Mouse (Mus musculus) thymus, adult 2 months (tissue): ENCODE data around the gene Tmtc1. TPM values are rescaled to one million over a fixed set of nuclear protein-coding genes. Genes with fewer than 3 reads are reported as not detected.

Experiments used
- DNase-seq: peaks from one replicate; pipeline ENCODE4 v3.0.0; 2021
- H3K27ac ChIP-seq: fragments of 200-500 bp; 2 replicates; pipeline ENCODE4 v1.5.1; 2012; ENCODE audit warnings: low read length, control low read depth; ENCODE audit not compliant: control insufficient read depth, insufficient read depth
- H3K27me3 ChIP-seq: fragments of 200-500 bp; 2 replicates; pipeline ENCODE4 v1.6.1; 2012; ENCODE audit warnings: mild to moderate bottlenecking, low read length, moderate library complexity, mixed read lengths; ENCODE audit not compliant: control insufficient read depth, insufficient read depth
- H3K36me3 ChIP-seq: fragments of 200-500 bp; 2 replicates; pipeline ENCODE4 v1.6.1; 2012; ENCODE audit warnings: mild to moderate bottlenecking, low read length, moderate library complexity; ENCODE audit not compliant: control insufficient read depth, insufficient read depth
- H3K4me1 ChIP-seq: fragments of 200-500 bp; replicated peaks from 2 replicates; pipeline ENCODE4 v1.6.1; 2012; ENCODE audit warnings: low read length; ENCODE audit not compliant: control insufficient read depth, insufficient read depth
- H3K4me3 ChIP-seq: fragments of 200-500 bp; 2 replicates; pipeline ENCODE4 v1.5.1; 2012; ENCODE audit warnings: mild to moderate bottlenecking, low read length, control low read depth, moderate library complexity; ENCODE audit not compliant: control insufficient read depth, insufficient read depth
- CTCF ChIP-seq: fragments of 200-500 bp; IDR thresholded peaks from 2 replicates; pipeline ENCODE4 v1.5.1; 2012; ENCODE audit warnings: mild to moderate bottlenecking, control low read depth, low read length, moderate library complexity, borderline replicate concordance; ENCODE audit not compliant: control insufficient read depth, poor library complexity, insufficient read depth; ENCODE audit errors: extremely low read depth
- POLR2A ChIP-seq: fragments of 200-500 bp; IDR thresholded peaks from 2 replicates; pipeline ENCODE4 v1.6.1; 2012; ENCODE audit warnings: mild to moderate bottlenecking, low read length, control low read depth, moderate library complexity; ENCODE audit not compliant: control insufficient read depth, poor library complexity, insufficient read depth; ENCODE audit errors: extremely low read depth
- WGBS: fragments of 180-500 bp; shearing (Covaris S2); methylation state at CpG from one replicate; pipeline ENCODE4 v1.1.7; 2018; 5-methylcytosine and 5-hydroxymethylcytosine counted together
- polyA plus RNA-seq: library from polyadenylated mRNA; depleted of rRNA; stranded (reverse); fragments of >200 nt; gene quantifications from 2 replicates; pipeline ENCODE4 v1.2.3, GENCODE M21; 2012

Tmtc1 gene
- polyA plus RNA-seq, 1 experiment: 6.4 TPM

- WGBS: 98% methylated on average over 16 of the region's 16 CpGs
- no peaks in the 10 kb centered on the region for H3K27me3 ChIP-seq
- H3K4me3 ChIP-seq: no peak overlapping the region
- DNase-seq: no peak
- H3K27ac ChIP-seq: no peak overlapping the region
- TF ChIP-seq POLR2A: no peak
- no peak for TF ChIP-seq CTCF
- no peaks in the 10 kb centered on the region for H3K4me1 ChIP-seq
- H3K36me3 ChIP-seq: no peaks in the 10 kb centered on the region
Measured at GRCm38 (mm10) chr6:148354151-148354508, 90.1 kb downstream of the Tmtc1 start.

- 20% methylated on average over 3 of the region's 3 CpGs for WGBS
- Histone ChIP-seq H3K36me3 (no peaks in the 10 kb centered on the region), H3K4me1 (no peaks in the 10 kb centered on the region), H3K4me3 (no peak overlapping the region), H3K27ac (no peak overlapping the region), H3K27me3 (no peaks in the 10 kb centered on the region)
- TF ChIP-seq CTCF (no peak), POLR2A (no peak)
- no peak for DNase-seq
Measured at GRCm38 (mm10) chr6:148345001-148345400, 99.2 kb downstream of the Tmtc1 start.

- H3K4me1 ChIP-seq: no peaks in the 10 kb centered on the region
- WGBS: 45% methylated on average over 2 of the region's 2 CpGs
- no peaks in the 10 kb centered on the region for H3K36me3 ChIP-seq
- DNase-seq: no peak
- no peak for TF ChIP-seq POLR2A
- no peak for TF ChIP-seq CTCF
- H3K27me3 ChIP-seq: no peaks in the 10 kb centered on the region
- H3K4me3 ChIP-seq: no peak overlapping the region
- H3K27ac ChIP-seq: no peak overlapping the region
Measured at GRCm38 (mm10) chr6:148342191-148342590, 102.0 kb downstream of the Tmtc1 start.

GRCm38 (mm10) chr6:148341765-148342164, 102.4 kb downstream of the Tmtc1 start:
- Histone ChIP-seq H3K27me3 (no peaks in the 10 kb centered on the region), H3K4me3 (no peak overlapping the region), H3K27ac (no peak overlapping the region), H3K36me3 (no peaks in the 10 kb centered on the region), H3K4me1 (no peaks in the 10 kb centered on the region)
- TF ChIP-seq POLR2A: no peak
- no peak for TF ChIP-seq CTCF
- no peak for DNase-seq
- WGBS: 5% methylated on average over 2 of the region's 2 CpGs

GRCm38 (mm10) chr6:148338326-148338957, 105.7 kb downstream of the Tmtc1 start:
- H3K27ac ChIP-seq: no peak overlapping the region
- 92% methylated on average over 3 of the region's 3 CpGs for WGBS
- no peaks in the 10 kb centered on the region for H3K4me1 ChIP-seq
- TF ChIP-seq CTCF: no peak
- TF ChIP-seq POLR2A: no peak
- DNase-seq: no peak
- no peaks in the 10 kb centered on the region for H3K36me3 ChIP-seq
- H3K4me3 ChIP-seq: no peak overlapping the region
- no peaks in the 10 kb centered on the region for H3K27me3 ChIP-seq

GRCm38 (mm10) chr6:148336290-148336955, 107.8 kb downstream of the Tmtc1 start:
- Histone ChIP-seq H3K4me1 (no peaks in the 10 kb centered on the region), H3K36me3 (no peaks in the 10 kb centered on the region), H3K27ac (no peak overlapping the region), H3K4me3 (no peak overlapping the region), H3K27me3 (no peaks in the 10 kb centered on the region)
- TF ChIP-seq POLR2A: no peak
- no peak for TF ChIP-seq CTCF
- DNase-seq: no peak
